Mouse (Mus musculus): ENCODE results near the gene Nap1l1. TPM values are rescaled to one million over a fixed set of nuclear protein-coding genes. Genes with fewer than 3 reads are reported as not detected.
"Not testable (repeated sequence)": the region's sequence is repeated elsewhere in the genome, so short reads cannot be mapped to it uniquely, and the experiment has no call there.

Nap1l1 gene
- polyA plus RNA-seq, 1 experiment from 2014 or later: 312 TPM

DNA sequence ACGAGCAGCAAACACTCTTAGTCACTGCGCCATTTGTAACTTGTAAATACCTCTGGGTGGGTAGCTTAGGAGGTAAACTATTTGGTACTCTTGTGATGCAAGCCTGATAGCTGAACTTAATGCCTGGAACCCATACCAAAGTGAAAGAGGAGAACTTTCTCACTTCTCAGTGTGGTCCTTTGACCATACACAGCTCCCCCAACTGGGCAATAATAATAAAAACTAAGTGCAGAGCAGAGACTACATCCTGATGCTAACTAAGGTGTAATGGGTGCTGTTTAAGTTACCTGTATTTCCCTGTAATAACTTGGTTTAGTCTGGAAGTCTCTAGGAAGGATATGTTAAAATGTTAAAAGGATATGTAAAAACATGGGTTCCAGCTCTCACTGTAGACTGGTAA lies 15.8 kb downstream of the Nap1l1 start:
- H3K9ac ChIP-seq (replicated peaks): no peak overlapping the region
- H3K27me3 ChIP-seq: no peaks in the 10 kb centered on the region
- H3K9me3 ChIP-seq: no peaks in the 10 kb centered on the region
- H3K27ac ChIP-seq (replicated peaks): no peak overlapping the region
- H3K4me2 ChIP-seq (replicated peaks): no peak overlapping the region
- no peak for ATAC-seq (ENCODE audit: low FRiP score, low read depth)
- WGBS: 83% methylated on average over 2 of the region's 2 CpGs
- H3K4me3 ChIP-seq: no peak overlapping the region
- H3K36me3 ChIP-seq: peaks cover 77% of the 10 kb centered on the region
- no peaks in the 10 kb centered on the region for H3K4me1 ChIP-seq

DNA sequence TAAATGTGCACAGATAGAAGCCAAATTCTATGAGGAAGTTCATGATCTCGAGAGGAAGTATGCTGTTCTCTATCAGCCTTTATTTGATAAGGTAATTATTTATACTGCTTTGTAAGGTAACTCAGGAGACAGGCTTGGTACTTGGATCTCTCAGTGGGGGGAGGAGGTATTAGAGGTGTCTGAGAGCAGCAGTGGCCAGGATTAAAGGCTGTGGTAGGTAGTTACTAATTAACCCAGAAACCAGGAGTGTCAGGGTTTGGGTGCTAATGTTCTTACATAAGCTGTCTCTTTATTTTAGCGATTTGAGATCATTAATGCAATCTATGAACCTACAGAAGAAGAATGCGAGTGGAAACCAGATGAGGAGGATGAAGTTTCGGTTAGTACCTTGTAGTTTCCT lies 17.1 kb downstream of the Nap1l1 start:
- H3K9me3 ChIP-seq; ATAC-seq (ENCODE audit: low FRiP score, low read depth); H3K27me3 ChIP-seq; H3K4me3 ChIP-seq; H3K4me1 ChIP-seq; H3K9ac ChIP-seq (replicated peaks); H3K4me2 ChIP-seq (replicated peaks); H3K27ac ChIP-seq (replicated peaks): not testable (repeated sequence)
- H3K36me3 ChIP-seq: peaks cover 73% of the 10 kb centered on the region
- WGBS: 88% methylated on average over 4 of the region's 4 CpGs

DNA sequence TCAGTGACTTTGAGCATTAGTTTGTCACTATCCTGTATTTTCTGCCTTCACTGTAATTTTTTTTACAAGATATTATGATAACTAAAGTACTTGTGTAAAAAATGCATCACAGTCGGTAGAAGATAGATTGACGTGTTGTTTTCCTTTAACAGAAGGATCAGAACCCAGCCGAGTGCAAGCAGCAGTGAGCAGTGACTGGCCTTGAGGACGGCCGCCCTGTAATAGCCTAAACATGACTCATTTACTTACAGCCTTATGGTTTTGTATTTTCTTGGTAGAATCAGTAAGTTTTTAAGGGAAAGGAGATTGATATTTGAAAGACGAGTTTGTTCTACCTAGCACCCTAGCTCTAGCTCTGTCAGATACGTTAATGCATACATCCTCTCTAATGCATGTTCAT lies 22.9 kb downstream of the Nap1l1 start:
- peaks cover 58% of the 10 kb centered on the region for H3K36me3 ChIP-seq
- no peak overlapping the region for H3K27ac ChIP-seq (replicated peaks)
- no peak for ATAC-seq (ENCODE audit: low FRiP score, low read depth)
- no peak overlapping the region for H3K4me3 ChIP-seq
- H3K27me3 ChIP-seq: no peaks in the 10 kb centered on the region
- no peak overlapping the region for H3K4me2 ChIP-seq (replicated peaks)
- no peak overlapping the region for H3K9ac ChIP-seq (replicated peaks)
- H3K4me1 ChIP-seq: no peaks in the 10 kb centered on the region
- H3K9me3 ChIP-seq: no peaks in the 10 kb centered on the region
- WGBS: 94% methylated on average over 7 of the region's 7 CpGs

DNA sequence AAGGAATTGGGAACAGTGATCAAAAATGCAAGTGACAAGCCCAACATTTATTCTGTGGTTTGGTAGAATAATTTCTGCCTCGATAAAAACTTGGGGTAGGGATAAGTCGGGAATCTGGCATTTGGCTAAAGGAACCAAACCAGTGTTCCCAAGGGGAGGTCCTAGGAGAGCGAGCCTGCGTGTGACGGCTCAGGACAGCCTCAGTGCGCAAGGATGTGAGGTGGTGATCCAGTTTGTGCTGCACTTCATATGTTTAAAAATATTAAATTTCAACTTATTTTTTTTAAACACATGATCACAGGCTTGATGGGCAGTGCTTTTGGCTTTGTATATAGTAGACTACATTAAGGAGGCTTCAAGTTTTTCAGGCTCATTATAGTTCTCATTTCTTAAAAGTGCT lies 26.9 kb downstream of the Nap1l1 start:
- Histone ChIP-seq H3K36me3 (peaks cover 29% of the 10 kb centered on the region), H3K4me3 (no peak overlapping the region), H3K4me2 (replicated peaks) (no peak overlapping the region), H3K9ac (replicated peaks) (no peak overlapping the region), H3K27ac (replicated peaks) (no peak overlapping the region), H3K27me3 (0 out of 2 replicates have a peak, but pooled peaks cover 3% of the 10 kb centered on the region), H3K4me1 (no peaks in the 10 kb centered on the region), H3K9me3 (no peaks in the 10 kb centered on the region)
- ATAC-seq (ENCODE audit: low FRiP score, low read depth): no peak
- WGBS: 72% methylated on average over 6 of the region's 6 CpGs

DNA sequence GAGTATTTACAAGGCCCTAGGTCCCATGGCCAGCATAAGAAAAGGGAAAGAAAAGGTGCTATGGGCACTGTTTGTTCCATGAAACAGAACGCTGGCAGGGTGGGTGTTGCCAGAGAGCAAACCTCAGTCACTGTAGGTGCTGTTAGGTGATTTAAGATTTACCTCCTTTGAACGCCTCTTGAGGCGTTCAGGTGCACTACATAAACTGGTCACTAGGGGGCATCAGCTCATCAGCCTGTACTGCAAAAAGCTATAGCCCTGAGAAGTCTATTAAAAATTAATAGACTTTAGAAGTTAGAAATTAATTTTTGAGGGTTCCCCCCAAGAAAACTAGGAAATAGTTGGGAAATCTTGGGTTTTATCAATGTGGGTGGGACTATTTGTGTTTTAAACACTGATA lies 30.0 kb downstream of the Nap1l1 start:
- no peak for ATAC-seq (ENCODE audit: low FRiP score, low read depth)
- peaks cover 8% of the 10 kb centered on the region; the same call in 1 of the 2 replicates for H3K27me3 ChIP-seq
- H3K9ac ChIP-seq (replicated peaks): no peak overlapping the region
- peaks cover 4% of the 10 kb centered on the region; the same call in 1 of the 2 replicates for H3K4me1 ChIP-seq
- no peak overlapping the region for H3K4me3 ChIP-seq
- H3K9me3 ChIP-seq: no peaks in the 10 kb centered on the region
- peaks cover 5% of the 10 kb centered on the region for H3K36me3 ChIP-seq
- H3K4me2 ChIP-seq (replicated peaks): no peak overlapping the region
- WGBS: 0% methylated on average over 3 of the region's 3 CpGs
- H3K27ac ChIP-seq (replicated peaks): no peak overlapping the region

DNA sequence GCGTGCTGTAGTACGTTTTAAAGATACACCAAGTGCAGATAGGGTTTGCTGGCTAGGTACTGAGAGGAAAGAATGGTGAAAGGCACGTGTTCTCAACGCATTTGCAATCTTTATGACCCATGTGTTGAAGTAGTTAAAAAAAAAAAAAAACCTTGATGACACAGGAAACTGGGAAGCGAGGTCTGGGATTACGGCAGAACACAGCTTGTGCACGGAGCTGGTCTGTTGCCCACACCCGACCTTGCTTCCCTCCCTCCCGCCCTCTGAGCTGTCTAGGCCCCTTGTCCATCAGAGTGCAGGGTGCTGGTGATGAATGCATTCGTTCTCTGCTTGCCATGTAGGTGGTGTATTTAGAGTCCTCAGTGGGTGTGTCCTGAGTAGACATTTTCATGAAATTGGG lies 30.7 kb downstream of the Nap1l1 start:
- peaks cover 6% of the 10 kb centered on the region for H3K4me1 ChIP-seq
- no peak overlapping the region for H3K9ac ChIP-seq (replicated peaks)
- H3K27ac ChIP-seq (replicated peaks): no peak overlapping the region
- no peaks in the 10 kb centered on the region for H3K36me3 ChIP-seq
- H3K4me3 ChIP-seq: no peak overlapping the region
- 53% methylated on average over 10 of the region's 10 CpGs for WGBS
- H3K27me3 ChIP-seq: peaks cover 10% of the 10 kb centered on the region; the same call in 1 of the 2 replicates
- no peaks in the 10 kb centered on the region for H3K9me3 ChIP-seq
- no peak for ATAC-seq (ENCODE audit: low FRiP score, low read depth)
- H3K4me2 ChIP-seq (replicated peaks): no peak overlapping the region

DNA sequence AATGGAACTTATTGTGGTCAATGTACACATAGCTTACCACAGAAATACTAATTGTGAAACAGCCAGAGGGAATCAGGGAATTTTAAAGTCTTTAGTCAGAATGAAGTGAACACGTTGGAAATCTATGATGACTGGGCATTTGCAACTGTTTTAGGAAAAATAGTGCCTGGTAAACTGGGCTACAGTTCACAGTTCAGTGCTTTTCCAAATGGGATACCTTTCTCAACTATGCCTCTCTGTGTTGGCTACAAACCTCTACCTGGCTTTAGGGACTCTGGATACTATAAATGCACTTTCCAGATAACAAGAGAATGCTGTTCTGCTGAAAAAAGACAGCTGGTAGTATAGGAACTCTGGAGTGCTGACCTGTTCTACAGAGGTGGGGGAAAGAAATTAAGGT lies 31.6 kb downstream of the Nap1l1 start:
- H3K27me3 ChIP-seq: peaks cover 19% of the 10 kb centered on the region
- no peak overlapping the region for H3K4me2 ChIP-seq (replicated peaks)
- no peak for ATAC-seq (ENCODE audit: low FRiP score, low read depth)
- H3K4me1 ChIP-seq: peaks cover 12% of the 10 kb centered on the region
- no peak overlapping the region for H3K9ac ChIP-seq (replicated peaks)
- no peak overlapping the region for H3K27ac ChIP-seq (replicated peaks)
- no peaks in the 10 kb centered on the region for H3K9me3 ChIP-seq
- no peaks in the 10 kb centered on the region for H3K36me3 ChIP-seq
- no peak overlapping the region for H3K4me3 ChIP-seq
- WGBS: 83% methylated on average over 1 of the region's 1 CpGs

DNA sequence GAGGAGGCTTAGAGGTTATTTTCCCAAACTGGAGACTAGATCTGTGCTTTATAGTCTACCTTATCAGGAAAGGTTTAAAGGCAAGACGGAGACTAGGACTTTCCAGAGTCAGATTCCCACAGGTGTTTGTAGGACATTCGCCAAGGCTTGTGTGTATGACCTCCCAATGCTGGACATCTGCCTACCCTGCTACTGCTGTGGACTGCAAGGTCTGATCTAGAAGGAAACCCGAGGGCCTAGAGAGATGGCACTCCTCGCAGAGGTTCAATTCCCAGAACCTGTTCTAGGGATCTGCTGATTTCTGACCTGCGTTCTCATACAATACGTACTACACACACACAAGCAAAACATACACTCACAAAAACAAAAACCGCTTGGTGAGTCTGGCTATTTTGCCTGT lies 32.4 kb downstream of the Nap1l1 start:
- Histone ChIP-seq H3K27me3 (peaks cover 19% of the 10 kb centered on the region), H3K4me2 (replicated peaks) (no peak overlapping the region), H3K4me1 (peaks cover 12% of the 10 kb centered on the region), H3K9ac (replicated peaks) (no peak overlapping the region), H3K4me3 (no peak overlapping the region), H3K9me3 (no peaks in the 10 kb centered on the region), H3K27ac (replicated peaks) (no peak overlapping the region), H3K36me3 (no peaks in the 10 kb centered on the region)
- ATAC-seq (ENCODE audit: low FRiP score, low read depth): no peak
- WGBS: 57% methylated on average over 7 of the region's 7 CpGs

DNA sequence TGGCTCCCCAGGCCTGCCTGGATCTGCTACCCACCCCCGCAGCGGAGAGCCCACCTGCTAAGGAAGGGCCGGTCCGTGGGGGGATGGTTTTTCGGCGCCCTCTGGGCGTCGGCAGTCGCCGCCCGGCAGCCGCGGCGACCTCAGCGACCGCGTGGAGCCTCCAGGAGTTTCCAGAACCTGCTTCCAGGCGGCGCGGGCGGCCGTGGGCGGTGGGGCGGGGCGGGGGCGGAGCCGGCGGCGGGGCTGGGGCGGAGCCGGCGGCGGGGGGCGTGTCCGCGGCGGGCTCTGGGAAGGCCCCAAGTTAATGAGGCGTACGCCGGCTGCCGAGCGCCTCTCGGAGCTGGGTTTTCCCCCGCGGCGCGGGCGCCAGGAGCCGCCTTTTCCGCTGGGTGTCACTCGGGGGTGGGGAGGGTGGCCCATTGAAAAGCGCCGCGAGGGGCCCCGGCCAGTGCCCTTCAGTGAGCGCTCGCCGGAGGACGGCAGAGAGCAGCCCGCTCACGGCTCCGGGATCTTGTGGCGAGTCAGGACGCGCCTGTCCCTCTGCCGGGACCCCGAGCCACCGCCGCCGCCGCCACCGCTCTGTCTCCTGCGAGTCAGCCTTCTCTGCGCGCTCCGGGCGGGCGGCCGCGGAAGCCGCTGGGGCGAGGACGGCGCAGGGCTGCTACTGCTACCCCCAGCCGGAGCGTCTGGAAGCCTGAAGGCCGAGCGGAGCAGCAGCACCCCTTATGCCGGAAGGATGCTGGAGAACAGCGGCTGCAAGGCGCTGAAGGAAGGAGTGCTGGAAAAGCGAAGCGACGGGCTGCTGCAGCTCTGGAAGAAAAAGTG lies 33.3 kb downstream of the Nap1l1 start, which contains the start of gene Phlda1:
Gene Phlda1, plus strand, starts transcription at position 186 of the 825 bp plus-strand sequence.
- ATAC-seq (ENCODE audit: low FRiP score, low read depth): peak; percentile 90
- Histone ChIP-seq H3K27me3 (peaks cover 25% of the 10 kb centered on the region), H3K36me3 (no peaks in the 10 kb centered on the region), H3K9ac (replicated peaks) (peak within 1 kb of the TSS; percentile 89), H3K4me1 (peaks cover 12% of the 10 kb centered on the region), H3K4me3 (peak within 1 kb of the TSS; percentile 77), H3K27ac (replicated peaks) (peak within 1 kb of the TSS; percentile 88), H3K9me3 (no peaks in the 10 kb centered on the region), H3K4me2 (replicated peaks) (peak within 1 kb of the TSS; percentile 94)
- under 1% methylated on average over 79 of the region's 94 CpGs for WGBS

DNA sequence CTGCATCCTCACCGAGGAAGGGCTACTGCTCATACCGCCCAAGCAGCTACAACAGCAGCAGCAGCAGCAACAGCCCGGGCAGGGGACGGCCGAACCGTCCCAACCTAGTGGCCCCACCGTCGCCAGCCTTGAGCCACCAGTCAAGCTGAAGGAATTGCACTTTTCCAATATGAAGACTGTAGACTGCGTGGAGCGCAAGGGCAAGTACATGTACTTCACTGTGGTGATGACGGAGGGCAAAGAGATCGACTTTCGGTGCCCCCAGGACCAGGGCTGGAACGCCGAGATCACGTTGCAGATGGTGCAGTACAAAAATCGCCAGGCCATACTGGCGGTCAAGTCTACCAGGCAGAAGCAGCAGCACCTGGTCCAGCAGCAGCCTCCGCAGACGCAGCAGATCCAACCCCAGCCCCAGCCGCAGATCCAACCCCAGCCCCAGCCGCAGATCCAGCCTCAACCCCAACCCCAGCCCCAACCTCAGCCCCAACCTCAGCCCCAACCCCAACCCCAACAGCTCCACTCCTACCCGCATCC lies 34.0 kb downstream of the Nap1l1 start:
- 1% methylated on average over 23 of the region's 23 CpGs for WGBS
- Histone ChIP-seq H3K9me3 (no peaks in the 10 kb centered on the region), H3K27ac (replicated peaks) (peak overlapping the region; percentile 88), H3K9ac (replicated peaks) (peak overlapping the region; percentile 89), H3K4me1 (peaks cover 12% of the 10 kb centered on the region), H3K36me3 (no peaks in the 10 kb centered on the region), H3K27me3 (peaks cover 31% of the 10 kb centered on the region), H3K4me2 (replicated peaks) (peak overlapping the region; percentile 94), H3K4me3 (peak overlapping the region; percentile 77)
- peak; percentile 32 for ATAC-seq (ENCODE audit: low FRiP score, low read depth)

DNA sequence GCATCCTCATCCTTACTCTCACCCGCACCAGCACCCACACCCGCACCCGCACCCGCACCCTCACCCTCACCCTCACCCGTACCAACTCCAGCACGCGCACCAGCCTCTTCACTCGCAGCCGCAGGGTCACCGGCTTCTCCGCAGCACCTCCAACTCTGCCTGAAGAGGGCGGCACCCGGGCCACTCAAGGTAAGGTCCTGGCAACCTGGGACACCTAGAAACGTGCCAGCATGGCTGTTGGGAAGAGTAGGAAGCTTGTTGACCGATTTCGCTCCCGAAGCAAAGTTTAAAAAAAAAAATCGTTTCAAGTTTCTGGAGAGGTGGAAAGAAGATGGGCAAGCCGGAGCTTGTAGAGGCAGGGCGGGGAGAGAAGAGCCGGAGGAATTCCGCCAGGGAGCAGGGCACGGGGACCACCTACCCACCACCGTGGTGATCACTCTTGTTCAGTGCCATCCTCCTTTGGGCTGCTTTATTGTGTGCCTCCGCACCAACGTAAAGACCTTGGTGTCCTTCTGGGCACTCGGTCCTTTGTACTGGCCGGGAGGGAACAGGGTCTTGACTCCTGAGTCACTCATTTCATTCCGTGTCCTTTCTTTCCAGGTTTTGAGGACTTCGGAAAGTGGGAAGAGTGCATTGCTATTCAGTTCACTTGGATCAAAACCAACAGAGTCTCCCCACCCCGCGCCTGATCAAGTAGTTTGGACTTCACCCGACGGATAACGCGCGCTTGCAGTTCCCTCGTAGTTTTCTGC lies 34.6 kb downstream of the Nap1l1 start:
- ATAC-seq (ENCODE audit: low FRiP score, low read depth): peak; percentile 10
- Histone ChIP-seq H3K9ac (replicated peaks) (peak overlapping the region; percentile 89), H3K27ac (replicated peaks) (peak overlapping the region; percentile 88), H3K4me2 (replicated peaks) (peak overlapping the region; percentile 94), H3K9me3 (no peaks in the 10 kb centered on the region), H3K4me1 (peaks cover 12% of the 10 kb centered on the region), H3K27me3 (peaks cover 31% of the 10 kb centered on the region), H3K4me3 (peak overlapping the region; percentile 77), H3K36me3 (no peaks in the 10 kb centered on the region)
- under 1% methylated on average over 38 of the region's 38 CpGs for WGBS

All from midbrain, embryonic 12.5 days (tissue).